Mouse (Mus musculus): ENCODE measurements around the gene Sgk2. TPM values are rescaled to one million over a fixed set of nuclear protein-coding genes. Genes with fewer than 3 reads are reported as not detected.
A peak's percentile ranks its signal among the peaks of the same experiment; 100 is the strongest.

Gene Sgk2
- polyA plus RNA-seq (2014; fragmentation: Nextera tagmentation; extraction: Ambion mirVana): 0.97 and 2.5 TPM in 2 replicates

DNA sequence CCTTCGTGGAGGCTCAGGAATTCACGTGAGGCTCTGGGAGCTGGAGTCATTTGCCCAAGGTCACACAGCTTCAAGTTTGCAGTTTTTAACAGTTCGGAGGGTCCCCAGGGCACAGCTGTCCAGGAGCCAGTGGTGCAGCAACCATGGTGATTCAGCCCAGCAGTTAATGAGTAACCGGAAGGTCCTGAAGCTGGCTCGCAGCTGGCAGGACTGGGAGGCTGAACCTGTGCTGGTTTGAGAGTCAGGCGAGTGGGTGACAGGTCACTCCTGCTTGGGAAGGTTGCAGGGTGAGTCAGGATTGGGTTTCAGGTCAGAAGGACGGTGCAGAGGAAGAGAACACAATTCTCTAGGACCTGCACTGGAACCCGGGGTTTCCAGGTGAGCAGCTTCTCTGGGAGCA lies at the start of gene Sgk2:
Gene Sgk2 (plus strand): TSS at position 113 of the 400 bp plus-strand sequence.
- Histone ChIP-seq H3K36me3 (ENCODE audit: control insufficient read depth, insufficient read depth, low read length) (no peaks in the 10 kb centered on the region), H3K9me3 (ENCODE audit: control insufficient read depth, low read length) (no peaks in the 10 kb centered on the region), H3K4me2 (replicated peaks; ENCODE audit: low read depth, low read length) (no peak within 1 kb of the TSS), H3K4me3 (ENCODE audit: low read length) (no peak within 1 kb of the TSS), H3K27ac (ENCODE audit: low read depth, low read length) (no peak within 1 kb of the TSS), H3K9ac (ENCODE audit: low read depth, low read length) (no peak within 1 kb of the TSS), H3K4me1 (ENCODE audit: control insufficient read depth, insufficient read depth, low read length) (0 out of 2 replicates have a peak, but pooled peaks cover 5% of the 10 kb centered on the region), H3K27me3 (ENCODE audit: control insufficient read depth, insufficient read depth, low read length) (peaks cover 2% of the 10 kb centered on the region; the same call in 1 of the 2 replicates)
- ATAC-seq (ENCODE audit: low FRiP score, low TSS enrichment): peak; percentile 87; the same call in 1 of the 2 replicates
- WGBS: 36% methylated on average over 8 of the region's 8 CpGs

DNA sequence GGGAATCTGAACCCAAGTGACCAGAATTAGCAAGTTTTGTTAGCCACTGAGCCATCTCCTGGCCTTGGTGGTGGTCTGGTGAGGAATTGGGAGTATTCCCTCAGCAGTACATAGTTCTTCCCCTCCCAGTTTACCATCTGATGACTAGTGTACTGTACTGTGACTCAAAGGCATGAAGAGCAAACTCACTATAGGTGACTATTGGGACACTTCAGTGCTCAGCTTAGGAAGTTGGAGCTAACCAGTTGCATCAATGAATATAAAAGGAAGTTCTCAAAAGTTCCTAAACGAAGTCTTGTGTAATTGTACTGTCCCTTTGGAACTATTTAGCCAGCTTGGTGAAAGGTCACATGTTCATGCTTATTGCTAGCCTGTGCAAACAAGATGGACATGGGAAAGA lies 47.6 kb upstream of the Sgk2 start:
- Histone ChIP-seq H3K4me3 (ENCODE audit: low read length) (no peak overlapping the region), H3K4me2 (replicated peaks; ENCODE audit: low read depth, low read length) (no peak overlapping the region), H3K9me3 (ENCODE audit: control insufficient read depth, low read length) (no peaks in the 10 kb centered on the region), H3K27me3 (ENCODE audit: control insufficient read depth, insufficient read depth, low read length) (peaks cover 4% of the 10 kb centered on the region; the same call in 1 of the 2 replicates), H3K36me3 (ENCODE audit: control insufficient read depth, insufficient read depth, low read length) (peaks cover 60% of the 10 kb centered on the region), H3K4me1 (ENCODE audit: control insufficient read depth, insufficient read depth, low read length) (no peaks in the 10 kb centered on the region), H3K27ac (ENCODE audit: low read depth, low read length) (no peak overlapping the region), H3K9ac (ENCODE audit: low read depth, low read length) (no peak overlapping the region)
- WGBS: 84% methylated on average over 1 of the region's 1 CpGs
- no peak for ATAC-seq (ENCODE audit: low FRiP score, low TSS enrichment)

DNA sequence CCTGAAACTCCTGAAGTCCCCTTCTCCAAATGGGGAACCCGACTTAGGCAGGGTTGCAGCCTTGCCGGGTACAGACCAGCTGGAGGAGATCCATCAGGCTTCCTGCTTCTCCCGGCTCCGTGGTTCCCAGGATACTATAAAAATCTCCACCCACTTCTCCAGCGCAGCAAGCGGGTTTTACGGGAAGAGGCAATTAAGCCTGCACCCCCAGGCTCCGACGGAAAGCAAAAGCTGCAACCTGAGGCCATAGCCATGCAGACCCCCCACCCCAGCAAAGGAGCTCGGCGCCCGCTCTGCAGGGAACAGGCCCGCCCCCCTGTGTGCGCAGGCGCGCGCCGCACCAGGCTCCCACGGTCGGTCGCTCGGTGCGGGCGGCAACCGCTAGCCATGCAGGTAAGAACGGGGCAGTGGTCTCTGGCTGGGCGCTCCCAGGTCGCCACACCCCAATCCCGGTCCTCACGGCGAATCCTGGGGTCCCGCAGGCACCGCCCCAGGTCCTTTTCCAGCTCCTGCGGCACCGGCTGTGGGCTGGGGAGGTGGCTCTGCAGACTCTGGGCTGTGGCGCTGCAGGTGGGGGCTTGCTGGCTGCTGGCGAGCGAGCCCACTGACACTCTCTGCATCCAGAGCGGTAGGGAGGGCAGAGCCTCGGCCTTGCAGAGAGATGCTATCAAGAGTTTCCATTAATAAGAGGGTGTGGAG lies 43.8 kb upstream of the Sgk2 start, which contains the start of gene L3mbtl1:
Gene L3mbtl1 (plus strand): TSS at position 325 of the 699 bp plus-strand sequence.
- WGBS: under 1% methylated on average over 39 of the region's 40 CpGs
- peaks cover 7% of the 10 kb centered on the region; the same call in 1 of the 2 replicates for H3K27me3 ChIP-seq (ENCODE audit: control insufficient read depth, insufficient read depth, low read length)
- peak within 1 kb of the TSS; percentile 41 for H3K4me3 ChIP-seq (ENCODE audit: low read length)
- no peaks in the 10 kb centered on the region for H3K9me3 ChIP-seq (ENCODE audit: control insufficient read depth, low read length)
- H3K9ac ChIP-seq (ENCODE audit: low read depth, low read length): peak within 1 kb of the TSS; percentile 32; the same call in 1 of the 2 replicates
- peak; percentile 61 for ATAC-seq (ENCODE audit: low FRiP score, low TSS enrichment)
- H3K4me2 ChIP-seq (replicated peaks; ENCODE audit: low read depth, low read length): peak within 1 kb of the TSS; percentile 67
- H3K4me1 ChIP-seq (ENCODE audit: control insufficient read depth, insufficient read depth, low read length): no peaks in the 10 kb centered on the region
- no peak within 1 kb of the TSS for H3K27ac ChIP-seq (ENCODE audit: low read depth, low read length)
- H3K36me3 ChIP-seq (ENCODE audit: control insufficient read depth, insufficient read depth, low read length): peaks cover 24% of the 10 kb centered on the region

DNA sequence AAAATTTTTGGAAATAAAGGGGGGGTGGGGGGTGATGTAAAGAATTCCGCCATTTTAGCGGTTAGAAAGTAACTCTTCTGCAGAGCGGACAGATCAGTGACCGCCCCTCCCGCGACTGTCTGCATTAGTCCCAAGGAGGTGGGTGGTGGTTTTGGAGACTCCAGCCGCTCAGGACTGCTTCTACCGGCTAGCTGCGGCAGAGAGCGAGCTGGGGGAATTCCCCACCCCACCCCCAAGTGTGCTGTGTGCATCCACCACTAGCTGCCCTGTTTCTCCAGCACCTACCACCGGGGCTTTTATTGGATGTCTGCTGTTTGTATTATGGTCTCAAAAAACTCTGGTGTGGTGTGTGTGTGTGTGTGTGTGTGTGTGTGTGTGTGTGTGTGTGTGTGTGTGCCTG lies 43.2 kb upstream of the Sgk2 start:
- Histone ChIP-seq H3K4me2 (replicated peaks; ENCODE audit: low read depth, low read length) (peak overlapping the region; percentile 67), H3K4me3 (ENCODE audit: low read length) (peak overlapping the region; percentile 41), H3K27me3 (ENCODE audit: control insufficient read depth, insufficient read depth, low read length) (peaks cover 7% of the 10 kb centered on the region; the same call in 1 of the 2 replicates), H3K27ac (ENCODE audit: low read depth, low read length) (no peak overlapping the region), H3K36me3 (ENCODE audit: control insufficient read depth, insufficient read depth, low read length) (peaks cover 18% of the 10 kb centered on the region; the same call in 1 of the 2 replicates), H3K4me1 (ENCODE audit: control insufficient read depth, insufficient read depth, low read length) (no peaks in the 10 kb centered on the region), H3K9ac (ENCODE audit: low read depth, low read length) (no peak overlapping the region), H3K9me3 (ENCODE audit: control insufficient read depth, low read length) (no peaks in the 10 kb centered on the region)
- ATAC-seq (ENCODE audit: low FRiP score, low TSS enrichment): no peak
- WGBS: 7% methylated on average over 11 of the region's 11 CpGs

DNA sequence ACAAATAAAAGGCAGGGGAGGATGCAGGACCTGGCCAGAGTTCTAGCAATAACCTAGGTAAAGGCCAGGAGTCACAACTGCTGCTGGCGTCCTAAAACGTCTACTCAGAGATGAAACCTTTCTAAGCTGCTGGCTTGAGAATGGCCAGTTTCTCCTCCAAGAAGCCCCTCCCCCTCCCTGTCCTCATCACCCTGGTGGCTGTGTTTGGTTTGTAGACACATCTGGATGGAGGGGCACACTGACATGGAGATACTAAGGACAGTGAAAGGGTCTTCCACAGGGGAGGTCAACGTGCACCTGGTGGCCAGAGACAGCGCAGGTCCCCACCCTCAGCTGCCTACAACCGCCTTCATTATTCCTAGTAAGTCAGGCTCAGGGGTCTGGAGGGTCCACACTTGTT lies 40.2 kb upstream of the Sgk2 start:
- no peaks in the 10 kb centered on the region for H3K9me3 ChIP-seq (ENCODE audit: control insufficient read depth, low read length)
- no peak overlapping the region for H3K4me3 ChIP-seq (ENCODE audit: low read length)
- no peaks in the 10 kb centered on the region for H3K36me3 ChIP-seq (ENCODE audit: control insufficient read depth, insufficient read depth, low read length)
- no peak overlapping the region for H3K4me2 ChIP-seq (replicated peaks; ENCODE audit: low read depth, low read length)
- no peak overlapping the region for H3K27ac ChIP-seq (ENCODE audit: low read depth, low read length)
- H3K4me1 ChIP-seq (ENCODE audit: control insufficient read depth, insufficient read depth, low read length): no peaks in the 10 kb centered on the region
- ATAC-seq (ENCODE audit: low FRiP score, low TSS enrichment): no peak
- H3K27me3 ChIP-seq (ENCODE audit: control insufficient read depth, insufficient read depth, low read length): peaks cover 7% of the 10 kb centered on the region; the same call in 1 of the 2 replicates
- WGBS: 83% methylated on average over 5 of the region's 5 CpGs
- H3K9ac ChIP-seq (ENCODE audit: low read depth, low read length): no peak overlapping the region

DNA sequence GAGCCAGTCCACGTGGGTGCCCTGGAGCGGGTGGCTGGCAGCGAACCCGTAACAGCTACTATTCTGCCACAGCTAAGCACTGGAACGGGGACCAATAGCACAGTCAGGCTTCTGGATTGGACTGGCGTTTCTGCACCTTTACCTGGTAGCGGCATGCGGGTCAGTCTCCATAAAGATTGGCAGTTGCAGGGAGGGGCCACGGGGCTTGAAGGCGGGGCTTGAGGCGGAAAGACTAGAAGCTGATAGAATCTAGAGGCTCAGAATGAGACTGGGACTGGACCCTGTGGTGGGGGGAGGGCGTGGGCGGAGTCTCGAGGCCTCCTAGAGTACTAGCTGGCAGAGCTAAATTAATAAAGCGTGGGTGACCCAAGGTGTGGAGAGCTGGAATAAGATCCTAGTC lies 39.4 kb upstream of the Sgk2 start:
- peak; percentile 30; the same call in 1 of the 2 replicates for ATAC-seq (ENCODE audit: low FRiP score, low TSS enrichment)

DNA sequence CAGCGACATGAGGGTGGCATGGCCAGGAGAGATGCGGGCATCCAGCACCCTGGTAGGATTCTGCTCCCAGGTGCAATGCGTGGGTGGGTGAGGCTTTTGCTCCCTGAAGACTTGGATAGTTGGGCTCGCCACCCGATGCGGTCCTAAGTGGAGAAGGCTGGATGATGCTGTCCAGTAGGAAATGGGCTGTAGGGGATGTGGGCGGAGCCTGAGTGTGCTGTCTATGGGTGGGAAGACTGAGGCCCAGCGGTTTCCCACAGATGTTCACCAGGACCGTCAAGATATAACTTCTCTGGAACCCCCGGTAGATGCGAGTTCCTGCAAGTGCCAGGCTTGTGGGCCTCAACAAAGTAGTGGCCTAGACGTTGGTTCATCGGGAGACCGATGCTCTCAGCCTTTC lies 38.9 kb upstream of the Sgk2 start:
- Histone ChIP-seq H3K9ac (ENCODE audit: low read depth, low read length) (no peak overlapping the region), H3K36me3 (ENCODE audit: control insufficient read depth, insufficient read depth, low read length) (no peaks in the 10 kb centered on the region), H3K27ac (ENCODE audit: low read depth, low read length) (no peak overlapping the region), H3K4me3 (ENCODE audit: low read length) (peak overlapping the region; percentile 22), H3K9me3 (ENCODE audit: control insufficient read depth, low read length) (no peaks in the 10 kb centered on the region), H3K4me2 (replicated peaks; ENCODE audit: low read depth, low read length) (peak overlapping the region; percentile 31), H3K4me1 (ENCODE audit: control insufficient read depth, insufficient read depth, low read length) (no peaks in the 10 kb centered on the region), H3K27me3 (ENCODE audit: control insufficient read depth, insufficient read depth, low read length) (peaks cover 7% of the 10 kb centered on the region; the same call in 1 of the 2 replicates)
- 0 out of 2 replicates have a peak, but pooled peaks have one; percentile 33 for ATAC-seq (ENCODE audit: low FRiP score, low TSS enrichment)
- WGBS: 64% methylated on average over 14 of the region's 14 CpGs

More for the DNA sequence above, 39.4 kb upstream of the Sgk2 start:
- WGBS: 35% methylated on average over 15 of the region's 15 CpGs
- Histone ChIP-seq H3K4me1 (ENCODE audit: control insufficient read depth, insufficient read depth, low read length) (no peaks in the 10 kb centered on the region), H3K4me2 (replicated peaks; ENCODE audit: low read depth, low read length) (peak overlapping the region; percentile 31), H3K27me3 (ENCODE audit: control insufficient read depth, insufficient read depth, low read length) (peaks cover 7% of the 10 kb centered on the region; the same call in 1 of the 2 replicates), H3K9ac (ENCODE audit: low read depth, low read length) (no peak overlapping the region), H3K27ac (ENCODE audit: low read depth, low read length) (no peak overlapping the region), H3K9me3 (ENCODE audit: control insufficient read depth, low read length) (no peaks in the 10 kb centered on the region), H3K4me3 (ENCODE audit: low read length) (peak overlapping the region; percentile 22), H3K36me3 (ENCODE audit: control insufficient read depth, insufficient read depth, low read length) (no peaks in the 10 kb centered on the region)

DNA sequence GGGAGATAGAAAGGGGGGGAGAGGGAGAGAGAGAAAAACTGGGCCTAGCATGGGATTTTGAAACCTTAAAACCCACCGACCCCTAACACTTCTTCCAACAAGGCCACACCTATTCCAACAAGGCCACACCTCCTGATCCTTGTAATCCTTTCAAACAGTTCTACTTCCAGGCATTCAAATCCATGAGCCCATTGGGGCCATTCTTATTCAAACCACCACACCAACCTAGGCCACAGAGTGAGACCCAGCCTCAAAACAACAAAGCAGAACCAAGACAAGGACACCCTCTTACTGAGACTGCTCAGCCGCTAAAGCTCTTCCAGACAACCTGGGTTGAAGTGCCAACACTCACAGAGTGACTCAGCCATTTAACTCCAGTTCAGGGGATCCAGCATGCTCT lies 36.4 kb upstream of the Sgk2 start:
- Histone ChIP-seq H3K9ac (ENCODE audit: low read depth, low read length) (no peak overlapping the region), H3K27ac (ENCODE audit: low read depth, low read length) (no peak overlapping the region), H3K4me1 (ENCODE audit: control insufficient read depth, insufficient read depth, low read length) (no peaks in the 10 kb centered on the region), H3K27me3 (ENCODE audit: control insufficient read depth, insufficient read depth, low read length) (no peaks in the 10 kb centered on the region), H3K9me3 (ENCODE audit: control insufficient read depth, low read length) (no peaks in the 10 kb centered on the region), H3K4me3 (ENCODE audit: low read length) (no peak overlapping the region), H3K4me2 (replicated peaks; ENCODE audit: low read depth, low read length) (no peak overlapping the region), H3K36me3 (ENCODE audit: control insufficient read depth, insufficient read depth, low read length) (no peaks in the 10 kb centered on the region)
- 92% methylated on average over 2 of the region's 2 CpGs for WGBS
- ATAC-seq (ENCODE audit: low FRiP score, low TSS enrichment): no peak

DNA sequence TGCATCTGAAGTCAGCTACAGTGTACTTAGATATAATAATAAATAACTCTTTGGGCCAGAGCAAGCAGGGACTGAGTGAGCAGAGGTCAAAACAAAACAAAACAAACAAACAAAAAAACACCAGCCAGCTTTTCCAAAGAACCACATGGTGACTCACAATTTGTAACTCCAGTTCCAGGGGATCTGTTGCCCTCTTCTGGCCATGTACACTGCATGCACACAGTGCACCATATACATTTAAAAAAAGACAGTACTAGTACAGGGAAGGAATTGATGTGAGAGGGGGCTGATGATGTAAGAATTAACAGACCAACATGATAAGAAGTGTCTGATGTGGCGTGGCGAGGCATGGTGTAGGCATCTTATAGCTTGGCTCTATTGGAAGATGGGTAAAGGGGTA lies 30.3 kb upstream of the Sgk2 start:
- Histone ChIP-seq H3K27me3 (ENCODE audit: control insufficient read depth, insufficient read depth, low read length) (no peaks in the 10 kb centered on the region), H3K4me2 (replicated peaks; ENCODE audit: low read depth, low read length) (no peak overlapping the region), H3K9ac (ENCODE audit: low read depth, low read length) (no peak overlapping the region), H3K4me3 (ENCODE audit: low read length) (no peak overlapping the region), H3K27ac (ENCODE audit: low read depth, low read length) (no peak overlapping the region), H3K9me3 (ENCODE audit: control insufficient read depth, low read length) (no peaks in the 10 kb centered on the region), H3K4me1 (ENCODE audit: control insufficient read depth, insufficient read depth, low read length) (no peaks in the 10 kb centered on the region), H3K36me3 (ENCODE audit: control insufficient read depth, insufficient read depth, low read length) (no peaks in the 10 kb centered on the region)
- WGBS: 98% methylated on average over 2 of the region's 2 CpGs
- no peak for ATAC-seq (ENCODE audit: low FRiP score, low TSS enrichment)

Data from kidney, embryonic 14.5 days (tissue).